Mouse (Mus musculus) gastrocnemius, adult 18-20 months (tissue): ENCODE measurements around the gene Tnfsf13b. TPM values are rescaled to one million over a fixed set of nuclear protein-coding genes. Genes with fewer than 3 reads are reported as not detected.
A peak's percentile ranks its signal among the peaks of the same experiment; 100 is the strongest.

Source experiments
- DNase-seq: peaks from one replicate; pipeline ENCODE4 v3.0.0; 2021; ENCODE audit warnings: low spot score
- long read RNA-seq, 2 experiments: library from polyadenylated mRNA; stranded (forward); transcript quantifications; one replicate each; pipeline ENCODE4 v2.0.0; 2021
- total RNA-seq, 2 experiments: library from RNA; stranded (reverse); gene quantifications; 2 replicates each; pipeline ENCODE4 v1.2.3; 2021

Gene Tnfsf13b
- total RNA-seq, result 1 to 10 TPM in 1 of 2 experiments, under 1 TPM in 1; 0.76 to 1.0 TPM
- long read RNA-seq, experiment 1, result 0 reads
- long read RNA-seq, experiment 2, result 0 reads

- DNase-seq, result peak; percentile 15
Observed at GRCm38 (mm10) chr8:10006156-10006985, at the start of gene Tnfsf13b. TSS of gene Tnfsf13b (plus strand) at chr8:10006467.

- DNase-seq, result no peak
Observed at GRCm38 (mm10) chr8:9958338-9958737, 47.9 kb upstream of the Tnfsf13b start.

- DNase-seq, result no peak
Observed at GRCm38 (mm10) chr8:9959919-9960318, 46.3 kb upstream of the Tnfsf13b start.

GRCm38 (mm10) chr8:9971866-9972265 lies 34.4 kb upstream of the Tnfsf13b start:
- no peak for DNase-seq

- DNase-seq, result no peak
Observed at GRCm38 (mm10) chr8:9975276-9975675, 31.0 kb upstream of the Tnfsf13b start.

GRCm38 (mm10) chr8:9975898-9976611 lies 30.2 kb upstream of the Tnfsf13b start:
- peak; percentile 98 for DNase-seq

GRCm38 (mm10) chr8:9977016-9977415 lies 29.3 kb upstream of the Tnfsf13b start:
- DNase-seq, result no peak

- DNase-seq, result peak; percentile 99
Observed at GRCm38 (mm10) chr8:9977573-9978314, 28.5 kb upstream of the Tnfsf13b start, which contains the start of the genes Lig4 and Abhd13. TSS of gene Lig4 (minus strand) at chr8:9977686. TSS of gene Abhd13 (plus strand) at chr8:9977707.

- no peak for DNase-seq
Observed at GRCm38 (mm10) chr8:9978475-9979230, 27.6 kb upstream of the Tnfsf13b start.

- no peak for DNase-seq
Observed at GRCm38 (mm10) chr8:9979746-9980145, 26.5 kb upstream of the Tnfsf13b start.

GRCm38 (mm10) chr8:9980188-9980587 lies 26.1 kb upstream of the Tnfsf13b start:
- DNase-seq, result no peak

- DNase-seq, result no peak
Observed at GRCm38 (mm10) chr8:10004115-10004514, 2.2 kb upstream of the Tnfsf13b start.

GRCm38 (mm10) chr8:10006986-10007659 lies 856 bp downstream of the Tnfsf13b start:
- peak; percentile 5 for DNase-seq

GRCm38 (mm10) chr8:10007660-10008028 lies 1.4 kb downstream of the Tnfsf13b start:
- DNase-seq, result no peak

- no peak for DNase-seq
Observed at GRCm38 (mm10) chr8:10016252-10016651, 10.0 kb downstream of the Tnfsf13b start.

- peak; percentile 16 for DNase-seq
Observed at GRCm38 (mm10) chr8:10017231-10017630, 11.0 kb downstream of the Tnfsf13b start.

- DNase-seq, result no peak
Observed at GRCm38 (mm10) chr8:10030320-10031060, 24.2 kb downstream of the Tnfsf13b start.

GRCm38 (mm10) chr8:10031177-10031576 lies 24.9 kb downstream of the Tnfsf13b start:
- no peak for DNase-seq

- no peak for DNase-seq
Observed at GRCm38 (mm10) chr8:10040866-10041265, 34.6 kb downstream of the Tnfsf13b start.
